Mouse (Mus musculus) forebrain, embryonic 14.5 days (tissue): ENCODE data around the gene Tep1. TPM values are rescaled to one million over a fixed set of nuclear protein-coding genes. Genes with fewer than 3 reads are reported as not detected.
A peak's percentile ranks its signal among the peaks of the same experiment; 100 is the strongest.

Experiments
- ATAC-seq: fragments of 200-750 bp; cut with Nextera tagmentation; 2 replicates; pipeline ENCODE4 v1.8.0; 2017; ENCODE audit warnings: mild to moderate bottlenecking, moderate library complexity
- DNase-seq: peaks from one replicate; pipeline ENCODE4 v3.0.0-alpha.2; 2015; ENCODE audit warnings: low spot score
- H3K27ac ChIP-seq: fragments of 300-500 bp; sonication (generic); 2 replicates; pipeline ENCODE4 v1.5.1; 2014; ENCODE audit warnings: low read depth, mild to moderate bottlenecking, control low read depth, low read length, moderate library complexity
- H3K27me3 ChIP-seq: fragments of 300-500 bp; sonication (generic); replicated peaks from 2 replicates; pipeline ENCODE4 v1.6.1; 2014; ENCODE audit warnings: low read length, control low read depth, mixed read lengths; ENCODE audit not compliant: control insufficient read depth, insufficient read depth
- H3K36me3 ChIP-seq: fragments of 300-500 bp; sonication (generic); 2 replicates; pipeline ENCODE4 v1.6.1; 2014; ENCODE audit warnings: low read length, control low read depth; ENCODE audit not compliant: control insufficient read depth, insufficient read depth
- H3K4me1 ChIP-seq: fragments of 300-500 bp; sonication (generic); 2 replicates; pipeline ENCODE4 v1.6.1; 2014; ENCODE audit warnings: antibody characterized with exemption, low read length, control low read depth; ENCODE audit not compliant: control insufficient read depth, insufficient read depth
- H3K4me2 ChIP-seq: fragments of 300-500 bp; sonication (generic); 2 replicates; pipeline ENCODE4 v1.6.1; 2014; ENCODE audit warnings: mild to moderate bottlenecking, control low read depth, low read length
- H3K4me3 ChIP-seq: fragments of 300-500 bp; sonication (generic); 2 replicates; pipeline ENCODE4 v1.5.1; 2014; ENCODE audit warnings: low read depth, low read length, control low read depth
- H3K9ac ChIP-seq: fragments of 300-500 bp; sonication (generic); 2 replicates; pipeline ENCODE4 v1.6.1; 2014; ENCODE audit warnings: mild to moderate bottlenecking, low read length, control low read depth, moderate library complexity
- H3K9me3 ChIP-seq: fragments of 300-500 bp; sonication (generic); replicated peaks from 2 replicates; pipeline ENCODE4 v1.6.1; 2016; ENCODE audit warnings: low read length, control low read depth, mixed read lengths; ENCODE audit not compliant: control insufficient read depth
- whole genome bisulfite sequencing: fragments of 180-500 bp; shearing (Covaris S2); extraction: QIAGEN DNeasy Blood & Tissue Kit; methylation state at CpG from one replicate; pipeline ENCODE4 v1.1.7; 2014; 5-methylcytosine and 5-hydroxymethylcytosine counted together
- polyA plus RNA-seq: library from polyadenylated mRNA; unstranded; fragments of >200 nt; fragmentation: Nextera tagmentation; extraction: Ambion mirVana; gene quantifications from 2 replicates; pipeline ENCODE4 v1.2.1, GENCODE M21; 2014

Tep1 gene
- polyA plus RNA-seq, 1 experiment from 2014 or later: 1.3 TPM

GRCm38 (mm10) chr14:50896747-50897373 lies 26.5 kb upstream of the Tep1 start:
- Histone ChIP-seq H3K27ac (no peak overlapping the region), H3K9me3 (no peaks in the 10 kb centered on the region), H3K36me3 (no peaks in the 10 kb centered on the region), H3K4me2 (peak overlapping the region; percentile 64), H3K4me1 (no peaks in the 10 kb centered on the region), H3K4me3 (peak overlapping the region; percentile 33), H3K9ac (peak overlapping the region; percentile 60), H3K27me3 (0 out of 2 replicates have a peak, but pooled peaks cover 5% of the 10 kb centered on the region)
- peak; percentile 38 for DNase-seq
- ATAC-seq: peak; percentile 75; the same call in 1 of the 2 replicates
- WGBS: 13% methylated on average over 23 of the region's 23 CpGs

- Histone ChIP-seq H3K4me2 (peak overlapping the region; percentile 64), H3K4me3 (peak overlapping the region; percentile 33), H3K9ac (peak overlapping the region; percentile 60), H3K36me3 (no peaks in the 10 kb centered on the region), H3K27me3 (0 out of 2 replicates have a peak, but pooled peaks cover 5% of the 10 kb centered on the region), H3K27ac (no peak overlapping the region), H3K9me3 (no peaks in the 10 kb centered on the region), H3K4me1 (no peaks in the 10 kb centered on the region)
- ATAC-seq (peak; percentile 6; the same call in 1 of the 2 replicates), DNase-seq (no peak)
- 15% methylated on average over 19 of the region's 19 CpGs for WGBS
Measured at GRCm38 (mm10) chr14:50895985-50896746, 25.8 kb upstream of the Tep1 start.

- Histone ChIP-seq H3K27ac (no peak overlapping the region), H3K4me2 (no peak overlapping the region), H3K9ac (no peak overlapping the region), H3K27me3 (0 out of 2 replicates have a peak, but pooled peaks cover 5% of the 10 kb centered on the region), H3K36me3 (no peaks in the 10 kb centered on the region), H3K9me3 (no peaks in the 10 kb centered on the region), H3K4me1 (no peaks in the 10 kb centered on the region), H3K4me3 (no peak overlapping the region)
- ATAC-seq (no peak), DNase-seq (no peak)
Measured at GRCm38 (mm10) chr14:50895407-50895806, 25.0 kb upstream of the Tep1 start.

DNA sequence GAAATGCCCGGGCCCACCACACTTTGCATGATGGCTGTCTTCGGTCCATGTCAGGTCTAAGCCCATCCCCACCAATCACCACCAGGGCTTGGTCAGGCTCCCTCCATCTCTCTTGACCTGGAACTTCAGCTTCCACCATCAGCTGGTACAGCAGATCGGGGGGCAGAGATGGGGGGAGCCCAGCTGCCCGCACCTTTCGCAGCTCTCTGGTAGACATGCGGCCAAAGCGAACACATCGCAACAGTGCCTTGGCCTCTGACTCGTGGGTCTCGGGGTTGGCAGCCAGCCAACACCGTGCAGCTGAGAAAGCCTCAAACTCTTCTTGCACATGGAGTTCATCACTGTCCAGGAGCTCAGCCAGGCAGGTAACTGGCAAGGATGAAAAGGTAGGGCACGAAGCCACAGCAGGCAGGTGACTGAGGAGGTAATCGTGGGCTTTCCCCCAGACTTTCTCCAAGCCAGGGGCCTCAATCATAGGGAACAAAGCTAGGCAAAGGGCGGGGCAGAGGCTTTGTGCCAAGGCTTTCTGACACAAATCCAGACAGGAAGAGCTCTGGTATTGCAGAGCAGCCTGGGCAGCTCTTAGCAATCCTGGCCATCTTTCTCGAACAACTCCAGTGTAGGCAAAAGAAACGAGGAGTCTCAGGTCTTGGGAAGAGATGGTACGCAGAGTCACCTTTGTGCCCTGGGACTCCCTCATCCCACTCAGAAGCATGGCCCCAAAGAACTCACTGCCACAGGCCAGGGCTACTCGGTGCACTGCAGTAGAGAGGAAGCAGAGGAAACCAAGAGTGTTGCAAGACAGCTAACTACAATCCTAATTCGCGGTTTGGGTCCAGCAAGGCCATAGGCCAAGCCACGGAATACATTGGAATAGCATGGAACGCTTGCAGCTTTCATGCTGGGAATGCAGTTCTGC lies 22.4 kb upstream of the Tep1 start:
- no peak overlapping the region for H3K27ac ChIP-seq
- no peaks in the 10 kb centered on the region for H3K4me1 ChIP-seq
- H3K4me2 ChIP-seq: no peak overlapping the region
- H3K4me3 ChIP-seq: no peak overlapping the region
- H3K36me3 ChIP-seq: no peaks in the 10 kb centered on the region
- H3K27me3 ChIP-seq: 0 out of 2 replicates have a peak, but pooled peaks cover 5% of the 10 kb centered on the region
- ATAC-seq (no peak), DNase-seq (no peak)
- no peaks in the 10 kb centered on the region for H3K9me3 ChIP-seq
- H3K9ac ChIP-seq: no peak overlapping the region
- 81% methylated on average over 22 of the region's 22 CpGs for WGBS

DNA sequence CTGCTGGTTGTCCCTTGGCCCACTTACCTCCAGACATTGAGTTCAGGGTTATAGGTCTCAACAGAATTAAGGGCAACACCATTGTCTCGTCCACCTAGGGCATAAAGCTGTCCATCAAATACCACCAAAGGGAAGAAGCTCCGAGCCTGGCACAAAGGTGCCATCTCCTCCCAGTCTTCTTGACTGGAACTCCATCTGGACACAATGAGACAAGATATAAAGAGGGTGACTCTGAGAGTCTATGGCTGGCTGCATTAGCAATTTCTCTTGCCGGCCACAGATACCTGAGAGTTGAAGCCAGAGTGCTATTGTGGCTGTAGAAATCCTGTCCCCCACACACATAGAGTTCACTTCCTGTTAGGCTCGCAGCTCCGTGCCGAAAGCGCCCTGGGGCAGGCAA lies 21.7 kb upstream of the Tep1 start:
- no peaks in the 10 kb centered on the region for H3K4me1 ChIP-seq
- WGBS: 93% methylated on average over 7 of the region's 7 CpGs
- no peak for DNase-seq

DNA sequence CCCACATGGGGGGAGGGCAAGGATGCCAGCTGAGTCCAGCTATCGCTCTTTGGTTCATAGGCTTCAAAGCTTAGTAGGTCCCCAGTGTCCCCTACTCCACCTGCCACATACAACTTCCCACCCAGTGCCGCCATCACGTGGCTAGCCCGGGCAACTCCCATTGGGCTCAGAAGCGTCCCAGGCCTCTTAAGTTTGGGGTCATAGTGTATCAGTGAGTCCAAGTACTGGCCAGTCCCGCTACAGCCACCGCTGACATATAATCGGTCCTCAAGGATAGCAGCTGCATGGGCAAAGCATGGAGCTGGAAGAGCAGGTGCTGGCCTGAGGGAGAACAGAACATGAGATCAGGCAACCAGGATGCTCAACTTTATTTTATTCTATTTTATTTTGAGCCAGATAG lies 21.3 kb upstream of the Tep1 start:
- 92% methylated on average over 8 of the region's 8 CpGs for WGBS
- no peak for DNase-seq

More for the DNA sequence above, 21.7 kb upstream of the Tep1 start:
- no peak overlapping the region for H3K27ac ChIP-seq
- 0 out of 2 replicates have a peak, but pooled peaks cover 5% of the 10 kb centered on the region for H3K27me3 ChIP-seq
- no peak for ATAC-seq
- H3K4me3 ChIP-seq: no peak overlapping the region
- H3K9me3 ChIP-seq: no peaks in the 10 kb centered on the region
- H3K36me3 ChIP-seq: no peaks in the 10 kb centered on the region
- H3K4me2 ChIP-seq: no peak overlapping the region
- no peak overlapping the region for H3K9ac ChIP-seq

DNA sequence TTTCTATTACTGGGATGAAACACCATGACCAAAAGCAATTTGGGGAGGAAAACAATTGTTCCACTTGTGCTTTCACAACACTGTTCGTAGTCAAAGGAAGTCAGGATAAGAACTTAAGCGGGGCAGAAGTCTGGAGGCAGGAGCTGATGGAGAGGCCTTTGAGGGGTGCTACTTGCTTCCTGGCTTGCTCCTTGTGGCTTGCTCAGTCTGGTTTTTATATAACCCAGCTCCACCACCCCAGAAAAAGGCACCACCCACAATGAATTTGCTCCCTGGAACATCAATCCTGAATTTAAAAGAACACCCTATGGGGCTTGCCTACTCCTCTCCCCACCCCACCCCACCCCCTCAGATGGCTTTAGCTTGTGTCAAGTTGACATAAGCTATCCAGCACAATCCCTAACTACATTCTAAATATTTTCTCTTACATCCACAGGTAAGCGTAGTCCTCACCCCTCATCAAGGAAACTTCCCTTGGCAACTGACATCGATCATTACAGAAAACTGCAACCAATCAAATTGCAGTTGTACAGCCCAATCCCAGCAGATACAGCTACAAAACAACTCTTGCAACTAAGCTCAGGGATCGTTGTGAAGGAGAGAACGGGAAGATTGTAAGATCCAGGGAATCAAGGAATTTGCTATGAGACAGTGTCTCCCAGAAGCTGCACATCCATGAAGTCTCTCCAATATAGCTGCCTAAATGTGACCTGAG lies 6.0 kb upstream of the Tep1 start:
- no peaks in the 10 kb centered on the region for H3K9me3 ChIP-seq
- H3K36me3 ChIP-seq: no peaks in the 10 kb centered on the region
- WGBS: 81% methylated on average over 6 of the region's 6 CpGs
- H3K9ac ChIP-seq: no peak overlapping the region
- H3K4me3 ChIP-seq: no peak overlapping the region
- no peaks in the 10 kb centered on the region for H3K4me1 ChIP-seq
- DNase-seq (no peak), ATAC-seq (no peak)
- H3K27me3 ChIP-seq: no peaks in the 10 kb centered on the region
- H3K4me2 ChIP-seq: no peak overlapping the region
- no peak overlapping the region for H3K27ac ChIP-seq

More for the DNA sequence above, 21.3 kb upstream of the Tep1 start:
- Histone ChIP-seq H3K4me2 (no peak overlapping the region), H3K9me3 (no peaks in the 10 kb centered on the region), H3K36me3 (no peaks in the 10 kb centered on the region), H3K27ac (no peak overlapping the region), H3K27me3 (0 out of 2 replicates have a peak, but pooled peaks cover 3% of the 10 kb centered on the region), H3K4me3 (no peak overlapping the region), H3K4me1 (no peaks in the 10 kb centered on the region), H3K9ac (no peak overlapping the region)
- ATAC-seq: no peak

DNA sequence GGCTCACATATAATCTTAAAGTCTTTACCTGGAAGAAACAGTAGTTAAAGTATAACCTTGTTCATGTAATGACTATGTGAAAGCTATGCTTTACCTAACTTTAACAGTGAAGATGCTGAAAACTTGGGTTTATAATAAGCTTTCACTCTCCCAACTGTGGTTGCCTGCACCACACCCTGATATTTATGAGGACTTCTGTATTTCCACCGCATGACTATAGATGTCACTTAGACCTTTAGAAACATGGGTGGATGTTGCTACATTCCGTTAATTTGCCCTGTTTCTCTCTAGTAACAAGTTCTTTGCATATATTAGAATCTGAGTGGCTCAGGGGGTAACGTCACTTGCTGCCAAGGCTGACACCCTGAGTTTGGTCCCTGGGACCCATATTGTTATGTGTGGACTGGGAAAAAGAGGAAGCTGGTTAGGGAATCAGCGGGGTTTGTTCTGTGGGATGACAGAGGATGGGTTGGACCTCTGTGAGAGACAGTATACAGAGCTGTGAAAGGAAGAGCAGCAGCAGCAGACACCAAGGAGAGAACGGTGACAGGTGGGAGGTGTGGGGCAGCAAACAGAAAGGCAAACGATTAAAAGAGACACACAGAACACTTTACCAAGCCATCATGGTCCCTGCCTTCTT lies 5.4 kb upstream of the Tep1 start:
- WGBS: 81% methylated on average over 6 of the region's 6 CpGs
- Histone ChIP-seq H3K9ac (no peak overlapping the region), H3K9me3 (no peaks in the 10 kb centered on the region), H3K4me1 (peaks cover 1% of the 10 kb centered on the region; the same call in 1 of the 2 replicates), H3K27me3 (no peaks in the 10 kb centered on the region), H3K4me3 (no peak overlapping the region), H3K27ac (no peak overlapping the region), H3K36me3 (no peaks in the 10 kb centered on the region), H3K4me2 (no peak overlapping the region)
- ATAC-seq (no peak), DNase-seq (no peak)
